Mouse (Mus musculus) C2C12 (cell line): Measurements from ENCODE around the gene Hmgcs1. TPM values are rescaled to one million over a fixed set of nuclear protein-coding genes. Genes with fewer than 3 reads are reported as not detected.

Source experiments
- H3K27me3 ChIP-seq: one replicate; pipeline ENCODE4 v1.6.1; 2011; ENCODE audit not compliant: control insufficient read depth, insufficient read depth, insufficient read length
- H3K36me3 ChIP-seq: one replicate; pipeline ENCODE4 v1.6.1; 2011; ENCODE audit not compliant: control insufficient read depth, insufficient read depth
- H3K4me3 ChIP-seq: one replicate; pipeline ENCODE4 v1.5.1; 2011; ENCODE audit warnings: mild to moderate bottlenecking, control low read depth; ENCODE audit not compliant: poor library complexity, insufficient read depth, severe bottlenecking
- H3K79me2 ChIP-seq: one replicate; pipeline ENCODE4 v1.6.1; 2011; ENCODE audit not compliant: control insufficient read depth, insufficient read depth
- H3K79me3 ChIP-seq: one replicate; pipeline ENCODE4 v1.6.1; 2011; ENCODE audit warnings: low read depth, control low read depth
- H3ac ChIP-seq: one replicate; pipeline ENCODE3; 2011; ENCODE audit warnings: low read depth; ENCODE audit not compliant: control insufficient read depth, insufficient read length
- CEBPB ChIP-seq: IDR thresholded peaks from one replicate; pipeline ENCODE4 v1.6.1; 2011; ENCODE audit warnings: low read depth, mild to moderate bottlenecking, control low read depth, moderate library complexity
- CTCF ChIP-seq: IDR thresholded peaks from one replicate; pipeline ENCODE4 v1.5.1; 2011; ENCODE audit not compliant: control insufficient read depth, insufficient read depth, insufficient read length
- FOSL1 ChIP-seq: IDR thresholded peaks from one replicate; pipeline ENCODE4 v1.8.0; 2011; ENCODE audit warnings: mild to moderate bottlenecking, low read length; ENCODE audit not compliant: poor library complexity, insufficient read depth, severe bottlenecking
- MAX ChIP-seq: IDR thresholded peaks from one replicate; pipeline ENCODE4 v1.6.1; 2011; ENCODE audit warnings: mild to moderate bottlenecking, control low read depth
- MYOD1 ChIP-seq: IDR thresholded peaks from one replicate; pipeline ENCODE4 v1.6.1; 2011; ENCODE audit warnings: low read depth; ENCODE audit not compliant: control insufficient read depth, insufficient read length
- MYOG ChIP-seq: IDR thresholded peaks from one replicate; pipeline ENCODE4 v1.6.1; 2011; ENCODE audit not compliant: control insufficient read depth, insufficient read length; ENCODE audit errors: extremely low read depth
- polyA plus RNA-seq: library from polyadenylated mRNA; unstranded; fragments of >200 nt; fragmentation: generic; extraction: Trizol; gene quantifications from one replicate; pipeline ENCODE4 v1.2.1, GENCODE M21; 2012; ENCODE audit warnings: missing spikeins

Hmgcs1 gene
- polyA plus RNA-seq, 1 experiment = 45.6 TPM

DNA sequence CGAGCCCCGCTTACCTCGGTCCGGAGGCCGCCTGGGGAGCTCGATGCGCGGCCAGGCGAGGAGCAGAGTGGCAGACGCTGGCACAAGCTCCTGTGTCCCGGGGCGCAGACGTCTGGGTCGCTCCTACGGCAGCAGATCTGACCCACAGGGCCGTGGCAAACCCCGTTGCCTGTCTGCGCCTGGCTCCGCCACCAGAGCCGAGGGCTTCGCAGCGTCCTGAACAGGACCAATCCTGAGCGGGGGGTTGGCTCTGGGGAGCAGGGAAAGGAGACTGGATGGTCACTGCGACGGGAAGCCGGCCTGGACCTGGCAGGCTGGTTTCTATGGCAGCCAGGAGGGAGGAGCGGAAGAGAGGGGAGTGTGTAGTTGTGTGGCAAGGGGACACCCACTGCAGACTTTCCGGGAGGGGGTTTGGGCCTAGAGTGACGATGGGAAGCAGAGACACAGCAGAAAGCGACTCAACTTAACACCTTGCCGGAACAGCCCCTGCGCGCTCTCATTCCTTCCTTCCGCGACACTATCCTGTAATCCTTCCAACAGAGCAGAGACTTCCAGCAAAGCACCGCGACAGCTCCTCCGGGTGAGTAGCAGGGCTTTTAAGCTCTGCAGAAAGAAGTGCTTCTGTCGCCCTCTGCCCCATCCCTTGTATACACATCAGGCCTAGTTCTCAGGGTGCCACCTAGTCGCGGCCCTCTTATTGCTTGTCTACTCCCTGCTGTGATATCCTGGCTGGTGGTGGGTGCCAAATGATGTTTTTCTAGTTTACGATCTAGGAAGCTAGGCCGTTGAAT, 65.7 kb downstream of the Hmgcs1 start, which contains the start of gene Nim1k:
TSS of gene Nim1k (minus strand) at position 202 of the 791 bp plus-strand sequence.
- Histone ChIP-seq H3K79me3 (no peaks in the 10 kb centered on the region), H3K4me3 (no peak within 1 kb of the TSS), H3ac (no peak within 1 kb of the TSS), H3K79me2 (no peaks in the 10 kb centered on the region), H3K36me3 (peaks cover under 1% of the 10 kb centered on the region), H3K27me3 (no peaks in the 10 kb centered on the region)
- no peak for TF ChIP-seq MYOG
- no peak for TF ChIP-seq FOSL1
- TF ChIP-seq CTCF = no peak
- TF ChIP-seq MYOD1 = no peak
- TF ChIP-seq CEBPB = no peak

DNA sequence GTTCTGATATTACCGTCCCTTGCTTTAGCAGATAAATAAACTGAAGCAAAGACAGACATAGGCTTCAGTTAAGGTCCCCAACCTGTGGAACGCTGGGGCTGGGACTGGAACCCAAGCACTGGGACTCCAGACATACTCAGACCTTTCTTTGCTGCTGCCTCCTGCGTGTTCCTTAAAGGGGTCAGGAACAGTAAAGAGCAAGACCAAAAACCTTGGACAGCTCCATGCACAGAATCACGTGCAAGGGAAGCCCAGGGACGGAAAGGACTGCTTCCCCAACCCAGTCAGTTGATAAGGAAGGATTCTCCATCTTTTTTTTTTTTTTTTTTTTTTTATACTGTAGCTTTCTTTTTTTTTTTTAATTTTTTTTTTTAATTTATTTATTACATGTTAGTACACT, 66.7 kb downstream of the Hmgcs1 start:
- no peak for TF ChIP-seq CEBPB
- no peak for TF ChIP-seq MAX
- Histone ChIP-seq H3K36me3 (peaks cover 10% of the 10 kb centered on the region), H3K27me3 (no peaks in the 10 kb centered on the region), H3ac (no peak overlapping the region), H3K79me2 (no peaks in the 10 kb centered on the region), H3K79me3 (no peaks in the 10 kb centered on the region), H3K4me3 (no peak overlapping the region)

Other genes starting within 250 kb of the Hmgcs1 start
- gene 4833420G17Rik, start 227.6 kb upstream of the Hmgcs1 start, polyA plus RNA-seq = 3.1 TPM
- 3.9 TPM for gene Tmem267, start 202.3 kb upstream of the Hmgcs1 start, polyA plus RNA-seq
- 0.21 TPM for gene 3110070M22Rik, start 202.0 kb upstream of the Hmgcs1 start, polyA plus RNA-seq
- not detected for gene Ccl28, start 66.6 kb upstream of the Hmgcs1 start, polyA plus RNA-seq
- 0.11 TPM for gene Nim1k, start 65.5 kb downstream of the Hmgcs1 start, polyA plus RNA-seq
- 10.9 TPM for gene Zfp131, start 100.5 kb downstream of the Hmgcs1 start, polyA plus RNA-seq
- not detected for gene AF067063, start 139.8 kb downstream of the Hmgcs1 start, polyA plus RNA-seq
- 0.28 TPM for gene D13Ertd608e, start 145.6 kb downstream of the Hmgcs1 start, polyA plus RNA-seq
- gene Tcstv1, start 204.4 kb downstream of the Hmgcs1 start, polyA plus RNA-seq = 0.11 TPM
- 0.46 TPM for gene Gm21761, start 238.9 kb downstream of the Hmgcs1 start, polyA plus RNA-seq